Mouse (Mus musculus) lung, adult 2 months (tissue): ENCODE measurements around the gene Pheta2.

Source experiments
- CTCF ChIP-seq: fragments of 200-500 bp; IDR thresholded peaks from 2 replicates; pipeline ENCODE4 v1.5.1; 2011; ENCODE audit warnings: mild to moderate bottlenecking, low read length, control low read depth; ENCODE audit not compliant: insufficient read depth
- POLR2A ChIP-seq: fragments of 200-500 bp; IDR thresholded peaks from 2 replicates; pipeline ENCODE4 v1.6.1; 2011; ENCODE audit warnings: low read depth, mild to moderate bottlenecking, control low read depth, low read length, borderline replicate concordance; ENCODE audit errors: extremely low read depth

GRCm38 (mm10) chr15:82290252-82290651 lies 48.5 kb upstream of the Pheta2 start:
- no peak for TF ChIP-seq CTCF
- no peak for TF ChIP-seq POLR2A
